Mouse (Mus musculus) CD4-positive, CD25-positive, alpha-beta regulatory T cell, adult 2 months (primary cell): ENCODE measurements around the gene Kif5c.
A peak's percentile ranks its signal among the peaks of the same experiment; 100 is the strongest.

Experiments
- DNase-seq: peaks from one replicate; pipeline ENCODE4 v3.0.0-alpha.2; 2012; ENCODE audit warnings: low read depth, low spot score

Gene Kif5c

GRCm38 (mm10) chr2:49618829-49619718, at the start of gene Kif5c:
Gene Kif5c, plus strand, starts transcription at chr2:49619298.
- DNase-seq: peak; percentile 94

GRCm38 (mm10) chr2:49569862-49570777, 49.0 kb upstream of the Kif5c start:
- no peak for DNase-seq

- no peak for DNase-seq
Measured at GRCm38 (mm10) chr2:49570778-49571101, 48.4 kb upstream of the Kif5c start.

- DNase-seq: no peak
Measured at GRCm38 (mm10) chr2:49571159-49571920, 47.8 kb upstream of the Kif5c start.

- no peak for DNase-seq
Measured at GRCm38 (mm10) chr2:49572111-49572642, 46.9 kb upstream of the Kif5c start.

- DNase-seq: no peak
Measured at GRCm38 (mm10) chr2:49572684-49573083, 46.4 kb upstream of the Kif5c start.

GRCm38 (mm10) chr2:49573282-49573681, 45.8 kb upstream of the Kif5c start:
- DNase-seq: no peak

GRCm38 (mm10) chr2:49580585-49580984, 38.5 kb upstream of the Kif5c start:
- no peak for DNase-seq

- no peak for DNase-seq
Measured at GRCm38 (mm10) chr2:49582546-49582945, 36.6 kb upstream of the Kif5c start.

- DNase-seq: no peak
Measured at GRCm38 (mm10) chr2:49583311-49583710, 35.8 kb upstream of the Kif5c start.

GRCm38 (mm10) chr2:49590450-49590849, 28.6 kb upstream of the Kif5c start:
- DNase-seq: no peak

- DNase-seq: no peak
Measured at GRCm38 (mm10) chr2:49592926-49593325, 26.2 kb upstream of the Kif5c start.

GRCm38 (mm10) chr2:49594886-49595285, 24.2 kb upstream of the Kif5c start:
- DNase-seq: no peak

- no peak for DNase-seq
Measured at GRCm38 (mm10) chr2:49596318-49596717, 22.8 kb upstream of the Kif5c start.

- DNase-seq: no peak
Measured at GRCm38 (mm10) chr2:49600021-49600681, 18.9 kb upstream of the Kif5c start.

- DNase-seq: no peak
Measured at GRCm38 (mm10) chr2:49602791-49603349, 16.2 kb upstream of the Kif5c start.

- DNase-seq: no peak
Measured at GRCm38 (mm10) chr2:49609611-49610010, 9.5 kb upstream of the Kif5c start.

GRCm38 (mm10) chr2:49616765-49617164, 2.3 kb upstream of the Kif5c start:
- peak; percentile 45 for DNase-seq

GRCm38 (mm10) chr2:49619719-49620522, 823 bp downstream of the Kif5c start:
- DNase-seq: peak; percentile 44

GRCm38 (mm10) chr2:49620626-49621117, 1.6 kb downstream of the Kif5c start:
- DNase-seq: peak; percentile 9
